Mouse (Mus musculus): ENCODE data around the gene Eepd1.

The Eepd1 gene

GRCm38 (mm10) chr9:25578674-25579596 lies 97.6 kb downstream of the Eepd1 start:
- DNase-seq (ENCODE audit: low read depth, low spot score) = no peak

DNA sequence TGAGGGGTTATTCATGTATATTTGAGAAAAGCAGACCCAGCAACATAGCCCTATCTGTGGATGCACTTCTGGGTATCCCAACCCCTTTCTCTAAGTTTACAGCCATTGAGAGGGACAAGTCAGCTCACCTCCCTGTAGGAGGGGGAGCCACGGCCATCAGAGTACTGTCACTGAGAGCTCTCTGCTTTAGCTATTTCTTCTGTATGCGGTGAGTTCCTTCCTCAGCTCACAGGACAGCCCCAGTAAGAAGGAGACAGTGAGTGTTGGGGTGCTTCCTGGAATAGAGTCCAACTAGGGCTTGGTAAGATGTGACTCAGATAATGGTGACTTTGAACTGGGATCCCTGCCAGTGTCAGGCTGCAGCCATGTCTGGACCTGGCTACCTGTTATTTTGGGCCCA lies 102.3 kb downstream of the Eepd1 start:
- DNase-seq (ENCODE audit: low read depth, low spot score) = no peak

GRCm38 (mm10) chr9:25585614-25586013 lies 104.3 kb downstream of the Eepd1 start:
- DNase-seq (ENCODE audit: low read depth, low spot score) = no peak

DNA sequence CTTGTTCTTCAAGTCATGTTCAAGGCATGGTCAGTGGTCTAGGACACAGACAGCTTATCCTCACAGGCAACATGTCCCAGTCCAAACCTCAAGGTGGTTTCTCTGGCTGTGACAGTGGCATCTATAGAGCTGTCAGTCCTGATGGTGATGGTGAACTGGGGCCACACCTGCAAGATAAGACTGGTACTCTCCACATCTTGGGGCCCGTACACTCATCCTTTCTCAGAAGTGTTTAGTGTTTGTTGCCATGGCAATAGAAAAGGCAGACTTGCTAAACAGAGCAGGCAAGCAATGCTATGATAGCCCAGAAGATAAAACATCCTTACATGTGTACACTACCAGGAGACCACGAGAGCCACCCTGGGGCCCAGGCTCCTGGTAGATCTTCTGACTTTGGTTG lies 107.2 kb downstream of the Eepd1 start:
- no peak for DNase-seq (ENCODE audit: low read depth, low spot score)

GRCm38 (mm10) chr9:25590740-25591139 lies 109.4 kb downstream of the Eepd1 start:
- DNase-seq (ENCODE audit: low read depth, low spot score) = no peak

DNA sequence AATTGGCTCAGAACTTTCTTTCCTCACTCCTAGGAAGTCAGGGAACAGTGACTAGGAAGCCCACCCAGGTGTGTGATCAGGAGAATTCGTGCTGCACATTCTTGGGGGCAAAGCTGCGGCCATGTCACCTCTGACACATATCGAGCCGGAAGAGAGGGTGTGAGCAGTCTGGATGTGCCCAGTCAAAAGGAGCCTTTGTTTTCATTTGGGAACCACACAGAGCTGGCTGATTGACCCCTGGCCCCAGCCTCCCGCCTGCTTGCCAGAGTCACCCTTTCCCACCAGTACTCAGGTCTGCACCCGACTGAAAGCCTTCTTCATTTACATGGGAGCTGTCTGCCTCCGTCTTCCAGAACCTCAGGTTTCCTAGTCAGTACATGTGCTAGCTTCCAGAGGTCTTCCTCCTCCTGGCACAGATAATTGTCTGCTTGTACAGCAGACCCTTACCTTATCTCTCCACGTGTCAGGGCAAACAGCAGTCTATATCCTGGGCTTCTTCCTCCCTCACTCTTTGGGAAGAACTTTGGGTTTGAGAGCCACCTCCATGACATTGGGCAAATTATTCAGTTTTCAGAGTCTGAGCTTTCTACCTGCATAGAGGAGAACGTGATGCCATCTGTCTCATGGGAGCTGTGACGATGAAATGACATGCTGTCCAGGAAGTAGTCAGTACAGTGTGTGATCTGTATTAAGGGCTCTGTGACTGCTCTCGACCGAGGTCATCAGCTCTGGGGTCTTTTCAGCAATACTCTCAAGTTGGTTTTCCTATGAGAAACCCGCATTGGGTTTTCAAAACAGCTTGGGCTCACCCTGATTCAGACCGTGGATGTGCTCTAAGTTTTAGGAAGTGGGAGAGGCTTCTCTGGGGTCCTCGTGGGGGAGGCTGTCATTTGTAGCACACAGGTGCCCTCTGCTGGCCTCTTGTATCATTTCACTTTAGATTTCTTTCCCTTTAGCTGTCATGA lies 110.3 kb downstream of the Eepd1 start:
- peak; percentile 56 for DNase-seq (ENCODE audit: low read depth, low spot score)

DNA sequence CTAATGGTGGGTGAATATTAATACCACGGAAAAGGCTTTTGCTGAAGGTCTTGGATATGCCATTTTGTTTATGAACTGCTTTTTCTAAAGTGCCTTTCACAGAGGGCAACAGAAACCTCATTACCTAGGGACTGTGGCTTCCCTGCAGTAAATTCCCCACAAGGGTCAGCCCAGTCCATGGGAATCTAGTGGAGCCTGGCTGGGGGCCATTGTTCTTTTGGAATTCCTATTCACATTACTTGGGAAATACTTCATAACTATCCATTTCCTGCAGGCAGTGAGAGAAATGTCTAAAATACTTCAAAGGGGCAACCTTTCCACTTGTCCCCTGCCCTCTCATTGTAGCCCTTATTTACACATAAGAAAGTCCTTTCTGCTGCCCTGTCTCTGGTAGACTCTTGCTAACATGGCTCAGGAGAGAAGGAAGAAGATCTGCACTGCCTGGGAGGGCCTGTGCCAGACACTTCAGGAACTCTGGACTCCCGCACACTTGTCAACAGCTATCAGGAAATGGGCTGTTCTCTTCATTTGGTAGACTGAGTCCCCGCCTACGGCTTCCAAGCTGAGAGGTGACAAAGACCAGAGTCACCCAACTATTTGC lies 111.1 kb downstream of the Eepd1 start:
- no peak for DNase-seq (ENCODE audit: low read depth, low spot score)

GRCm38 (mm10) chr9:25624744-25625143 lies 143.4 kb downstream of the Eepd1 start:
- no peak for DNase-seq (ENCODE audit: low read depth, low spot score)

GRCm38 (mm10) chr9:25629531-25630099 lies 148.3 kb downstream of the Eepd1 start:
- DNase-seq (ENCODE audit: low read depth, low spot score) = no peak

Data from skeletal muscle tissue, adult 2 months (tissue).